Comparison of ENCODE assay signal across 8 mouse cellular contexts in genomic region chr10:122008731-122009391, GRCm38 (mm10). TPM values are rescaled to one million over a fixed set of nuclear protein-coding genes. Genes with fewer than 3 reads are reported as not detected.
DNase-seq lines count a peak whose midpoint lies in the region; ATAC-seq and TF ChIP-seq lines count a peak whose summit lies in the region.

No protein-coding gene starts in this region.

- no peak overlapping the region for H3K4me2 ChIP-seq in forebrain, embryonic 15.5 days (replicated peaks)
- peak overlapping the region; percentile 42 for H3K4me2 ChIP-seq in heart, postnatal 0 days (ENCODE audit: low read depth, low read length)

- H3K9ac ChIP-seq in forebrain, embryonic 15.5 days (replicated peaks): no peak overlapping the region
- H3K9ac ChIP-seq in heart, postnatal 0 days (replicated peaks; ENCODE audit: low read depth, low read length): no peak overlapping the region

- peak overlapping the region; percentile 19; the same call in 1 of the 2 replicates for H3K27ac ChIP-seq in forebrain, embryonic 15.5 days (replicated peaks)
- no peak overlapping the region for H3K27ac ChIP-seq in forebrain, embryonic 10.5 days
- peak overlapping the region; percentile 67 for H3K27ac ChIP-seq in heart, postnatal 0 days (ENCODE audit: low read depth)
- H3K27ac ChIP-seq in midbrain, embryonic 10.5 days (replicated peaks): peak overlapping the region; percentile 47; the same call in 1 of the 2 replicates

- no peak overlapping the region for H3K4me3 ChIP-seq in forebrain, embryonic 15.5 days
- H3K4me3 ChIP-seq in forebrain, embryonic 10.5 days: no peak overlapping the region
- no peak overlapping the region for H3K4me3 ChIP-seq in heart, postnatal 0 days (ENCODE audit: low read depth, low read length)
- no peak overlapping the region for H3K4me3 ChIP-seq in midbrain, embryonic 10.5 days

- no peaks in the 10 kb centered on the region for H3K27me3 ChIP-seq in forebrain, embryonic 15.5 days
- no peaks in the 10 kb centered on the region for H3K27me3 ChIP-seq in forebrain, embryonic 10.5 days (ENCODE audit: poor library complexity, severe bottlenecking)
- no peaks in the 10 kb centered on the region for H3K27me3 ChIP-seq in heart, postnatal 0 days (ENCODE audit: control insufficient read depth, insufficient read depth, low read length)
- H3K27me3 ChIP-seq in midbrain, embryonic 10.5 days (ENCODE audit: low read depth, poor library complexity, severe bottlenecking): no peaks in the 10 kb centered on the region

- peak; percentile 60; the same call in 1 of the 2 replicates for TF ChIP-seq EP300 in heart, postnatal 0 days (IDR thresholded peaks at IDR 0.05; ENCODE audit: low read depth)

- ATAC-seq in forebrain, embryonic 15.5 days (replicated peaks): no peak
- ATAC-seq in heart, postnatal 0 days (ENCODE audit: insufficient read depth, low read depth): peak; percentile 76
- ATAC-seq in erythroid progenitor cell, adult 5-6 weeks (replicated peaks; ENCODE audit: low FRiP score, poor library complexity, severe bottlenecking): no peak

- peaks cover 15% of the 10 kb centered on the region for H3K4me1 ChIP-seq in forebrain, embryonic 15.5 days
- peaks cover 17% of the 10 kb centered on the region for H3K4me1 ChIP-seq in forebrain, embryonic 10.5 days
- peaks cover 45% of the 10 kb centered on the region for H3K4me1 ChIP-seq in heart, postnatal 0 days (ENCODE audit: control insufficient read depth, insufficient read depth)
- peaks cover 25% of the 10 kb centered on the region for H3K4me1 ChIP-seq in midbrain, embryonic 10.5 days

- no peaks in the 10 kb centered on the region for H3K36me3 ChIP-seq in forebrain, embryonic 15.5 days
- H3K36me3 ChIP-seq in forebrain, embryonic 10.5 days (replicated peaks): no peaks in the 10 kb centered on the region
- H3K36me3 ChIP-seq in heart, postnatal 0 days (replicated peaks; ENCODE audit: control insufficient read depth, insufficient read depth, low read length): no peaks in the 10 kb centered on the region
- no peaks in the 10 kb centered on the region; the same call in 1 of the 2 replicates for H3K36me3 ChIP-seq in midbrain, embryonic 10.5 days

- no peak for TF ChIP-seq CTCF in heart, postnatal 0 days (IDR thresholded peaks at IDR 0.05; ENCODE audit: low read depth)

- 63% methylated on average over 12 of the region's 12 CpGs for WGBS in forebrain, embryonic 15.5 days
- 81% methylated on average over 12 of the region's 12 CpGs for WGBS in forebrain, embryonic 10.5 days
- WGBS in heart, postnatal 0 days: 26% methylated on average over 12 of the region's 12 CpGs
- 75% methylated on average over 12 of the region's 12 CpGs for WGBS in midbrain, embryonic 10.5 days

- no peak for DNase-seq in forebrain, embryonic 10.5 days (ENCODE audit: extremely low spot score, low spot score)
- DNase-seq in adrenal gland, postnatal 36 days: peak; percentile 15 to 53
- DNase-seq in heart, postnatal 0 days (ENCODE audit: low spot score): peak; percentile 75
- DNase-seq in kidney, postnatal 4 days: peak; percentile 61 to 72
- DNase-seq in midbrain, embryonic 10.5 days (ENCODE audit: low spot score): no peak
- no peak for DNase-seq in frontal cortex, postnatal 10 days (ENCODE audit: low spot score in 2 of 2)

- H3K9me3 ChIP-seq in forebrain, embryonic 15.5 days: no peaks in the 10 kb centered on the region
- H3K9me3 ChIP-seq in forebrain, embryonic 10.5 days: no peaks in the 10 kb centered on the region
- H3K9me3 ChIP-seq in heart, postnatal 0 days (replicated peaks; ENCODE audit: control insufficient read depth, low read length): no peaks in the 10 kb centered on the region
- no peaks in the 10 kb centered on the region for H3K9me3 ChIP-seq in midbrain, embryonic 10.5 days (replicated peaks)

RNA-seq across cellular contexts. Expression of gene Srgap1, which starts 38.3 kb away (rescaled TPM):
- polyA plus RNA-seq in forebrain, embryonic 15.5 days (2015; fragmentation: Nextera tagmentation; extraction: Ambion mirVana): 31.9 and 34.7 TPM in 2 replicates
- polyA plus RNA-seq in forebrain, embryonic 10.5 days (2016; fragmentation: Nextera tagmentation; extraction: Ambion mirVana): 6.5 and 6.9 TPM in 2 replicates
- 1 to 10 TPM; 1.9 to 3.5 TPM for total RNA-seq in adrenal gland, postnatal 36 days (2021)
- total RNA-seq in heart, postnatal 0 days (2014; rRNA removed; ENCODE audit: low replicate concordance): 3.4 and 4.0 TPM in 2 replicates
- 4.9 and 5.0 TPM in 2 replicates for polyA plus RNA-seq in heart, postnatal 0 days (2015; fragmentation: Nextera tagmentation; extraction: Ambion mirVana)
- polyA plus RNA-seq in midbrain, embryonic 10.5 days (2016; fragmentation: Nextera tagmentation; extraction: Ambion mirVana): 11.5 and 12.4 TPM in 2 replicates
- total RNA-seq in erythroid progenitor cell, adult 5-6 weeks (2015; ENCODE audit: low replicate concordance): not detected in 2 replicates
- 0.39 TPM in 1 of 2 replicates, not detected in the other for total RNA-seq in erythroid progenitor cell, adult 5-6 weeks (2017; ENCODE audit: low replicate concordance)

Comparison
In these comparisons a context has a peak if more than half of its experiments do, and no peak if none do; other contexts are left out.
1. DNase-seq: peak in adrenal gland, postnatal 36 days (2 of 2), heart, postnatal 0 days (single experiment) and kidney, postnatal 4 days (2 of 2); none in forebrain, embryonic 10.5 days (single experiment), midbrain, embryonic 10.5 days (single experiment) and frontal cortex, postnatal 10 days (0 of 2).